Mouse (Mus musculus): ENCODE measurements around the gene Krtap5-2. TPM values are rescaled to one million over a fixed set of nuclear protein-coding genes. Genes with fewer than 3 reads are reported as not detected.

Gene Krtap5-2
- not detected in 2 replicates for polyA plus RNA-seq (2012; rRNA removed)

DNA sequence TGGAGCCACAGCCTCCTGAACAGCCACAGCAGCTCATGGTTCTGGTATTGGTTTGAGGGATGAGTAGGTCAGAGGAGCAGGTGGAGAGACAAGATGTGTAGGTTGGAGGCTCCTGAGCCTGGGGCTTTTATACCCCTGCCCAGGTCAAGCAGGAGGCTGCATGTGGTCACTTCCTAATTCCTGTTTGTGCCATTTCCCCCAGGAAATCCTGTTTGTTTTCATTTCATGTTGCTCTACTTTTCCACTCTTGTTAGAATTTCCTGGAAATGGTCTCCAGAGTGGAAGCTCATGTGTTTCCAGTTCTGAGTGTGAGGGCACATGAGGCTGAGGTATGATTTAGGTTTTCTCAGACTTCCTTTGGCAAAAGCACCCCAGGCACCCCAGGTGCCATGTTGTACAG is at the start of gene Krtap5-2:
Gene Krtap5-2, minus strand, starts transcription at position 101 of the 400 bp plus-strand sequence.

DNA sequence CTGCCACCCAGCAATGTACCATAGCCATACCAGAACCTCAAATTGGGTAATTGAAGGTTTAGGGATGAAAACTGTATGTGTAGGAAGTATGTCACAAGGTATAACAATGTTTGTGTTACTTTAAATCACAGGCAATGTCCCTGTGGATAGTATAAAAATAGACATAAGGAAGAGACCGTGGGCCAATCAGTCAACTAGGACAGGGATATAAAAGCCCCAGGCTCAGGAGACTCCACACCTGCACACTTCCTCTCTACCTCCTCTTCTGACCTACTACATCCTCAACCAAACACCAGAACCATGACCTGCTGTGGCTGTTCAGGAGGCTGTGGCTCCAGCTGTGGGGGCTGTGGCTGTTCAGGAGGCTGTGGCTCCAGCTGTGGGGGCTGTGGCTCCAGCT is 35.8 kb upstream of the Krtap5-2 start, which contains the start of gene Gm7579:
Gene Gm7579, plus strand, starts transcription at position 301 of the 400 bp plus-strand sequence.

DNA sequence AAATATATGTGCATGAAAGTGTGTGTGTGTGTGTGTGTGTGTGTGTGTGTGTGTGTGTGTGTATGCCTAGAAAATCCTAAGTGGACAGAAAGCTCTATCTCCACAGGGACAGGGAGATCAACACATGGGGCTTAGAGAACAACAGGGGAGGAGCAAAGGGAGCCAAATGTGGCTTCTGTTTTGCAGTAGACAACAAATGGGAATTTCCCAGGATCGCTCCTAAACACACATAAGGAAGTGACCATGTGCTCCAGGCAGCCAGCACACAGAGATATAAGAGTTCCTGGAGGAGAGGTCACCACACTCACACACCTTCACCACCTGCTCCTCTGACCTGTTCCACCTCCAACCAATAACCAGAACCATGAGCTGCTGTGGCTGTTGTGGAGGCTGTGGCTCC is 25.3 kb upstream of the Krtap5-2 start, which contains the start of gene Krtap5-3:
Gene Krtap5-3, plus strand, starts transcription at position 301 of the 400 bp plus-strand sequence.

DNA sequence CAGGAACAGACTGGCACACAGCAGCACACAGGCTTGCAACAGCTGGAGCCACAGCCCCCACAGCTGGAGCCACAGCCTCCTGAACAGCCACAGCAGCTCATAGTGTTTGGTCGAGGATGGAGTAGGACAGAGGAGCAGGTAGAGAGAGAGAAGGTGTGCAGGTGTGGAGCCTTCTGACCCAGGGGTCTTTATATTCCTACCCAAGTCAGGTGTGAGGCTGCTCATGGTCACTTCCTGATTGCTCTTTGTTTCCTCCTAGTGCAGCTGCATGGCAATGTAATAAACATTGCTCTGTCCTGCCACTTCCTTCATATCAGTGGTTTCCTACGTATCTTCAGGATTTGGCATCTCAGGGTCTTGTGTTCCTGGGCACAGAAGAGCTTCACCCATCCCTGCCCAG is 14.5 kb upstream of the Krtap5-2 start, which contains the start of gene Gm10153:
Gene Gm10153, minus strand, starts transcription at position 101 of the 400 bp plus-strand sequence.

DNA sequence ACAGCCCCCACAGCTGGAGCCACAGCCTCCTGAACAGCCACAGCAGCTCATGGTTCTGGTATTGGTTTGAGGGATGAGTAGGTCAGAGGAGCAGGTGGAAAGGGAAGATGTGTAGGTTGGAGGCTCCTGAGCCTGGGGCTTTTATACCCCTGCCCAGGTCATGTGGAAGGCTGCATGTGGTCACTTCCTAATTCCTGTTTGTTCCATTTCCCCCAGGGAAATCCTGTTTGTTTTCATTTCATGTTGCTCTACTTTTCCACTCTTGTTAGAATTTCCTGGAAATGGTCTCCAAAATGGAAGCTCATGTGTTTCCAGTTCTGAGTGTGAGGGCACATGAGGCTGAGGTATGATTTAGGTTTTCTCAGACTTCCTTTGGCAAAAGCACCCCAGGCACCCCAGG is 10.2 kb downstream of the Krtap5-2 start, which contains the start of gene Gm4553:
Gene Gm4553, minus strand, starts transcription at position 101 of the 400 bp plus-strand sequence.

DNA sequence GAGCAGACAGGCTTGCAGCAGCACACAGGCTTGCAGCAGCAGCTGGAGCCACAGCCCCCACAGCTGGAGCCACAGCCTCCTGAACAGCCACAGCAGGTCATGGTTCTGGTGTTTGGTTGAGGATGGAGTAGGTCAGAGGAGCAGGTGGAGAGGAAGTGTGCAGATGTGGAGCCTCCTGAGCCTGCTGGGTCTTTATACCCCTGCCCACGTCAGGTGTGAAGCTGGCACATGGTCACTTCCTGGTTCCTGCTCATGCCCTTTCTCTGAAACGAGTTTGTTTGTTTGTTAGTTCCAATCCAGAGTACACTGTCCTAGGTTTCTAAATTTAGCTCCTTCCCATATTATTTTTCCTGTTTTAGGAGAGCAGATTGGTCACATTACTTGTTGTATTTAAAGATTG is 18.8 kb downstream of the Krtap5-2 start, which contains the start of gene Gm29735:
Gene Gm29735, minus strand, starts transcription at position 101 of the 400 bp plus-strand sequence.

DNA sequence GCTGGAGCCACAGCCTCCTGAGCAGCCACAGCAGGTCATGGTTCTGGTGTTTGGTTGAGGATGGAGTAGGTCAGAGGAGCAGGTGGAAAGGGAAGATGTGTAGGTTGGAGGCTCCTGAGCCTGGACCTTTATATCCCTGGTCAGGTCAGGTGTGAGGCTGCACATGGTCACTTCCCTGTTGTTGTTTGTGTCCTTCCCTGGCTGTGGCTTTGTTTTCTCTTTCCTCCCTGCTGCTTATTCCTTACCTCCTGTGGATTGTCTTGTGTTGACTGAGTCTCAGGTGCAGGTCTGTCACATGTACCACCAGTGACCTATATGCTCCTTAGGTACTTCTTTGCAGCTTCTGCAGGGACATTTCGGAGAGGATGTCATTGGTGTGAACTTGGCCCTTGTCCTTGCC is 31.3 kb downstream of the Krtap5-2 start, which contains the start of gene Gm45337:
Gene Gm45337, minus strand, starts transcription at position 101 of the 400 bp plus-strand sequence.

DNA sequence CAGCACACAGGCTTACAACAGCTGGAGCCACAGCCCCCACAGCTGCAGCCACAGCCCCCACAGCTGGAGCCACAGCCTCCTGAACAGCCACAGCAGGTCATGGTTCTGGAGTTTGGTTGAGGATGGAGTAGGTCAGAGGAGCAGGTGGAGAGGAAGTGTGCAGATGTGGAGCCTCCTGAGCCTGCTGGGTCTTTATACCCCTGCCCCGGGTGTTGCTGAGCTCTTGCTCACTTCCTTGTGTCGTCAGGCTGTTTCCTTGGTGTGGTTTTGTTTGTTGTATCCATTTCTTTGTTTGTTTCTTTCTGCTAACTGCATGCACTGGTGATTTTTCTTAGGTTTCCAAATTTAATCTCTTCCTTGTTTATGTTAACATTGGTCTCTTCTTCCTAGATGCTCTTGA is 39.9 kb downstream of the Krtap5-2 start, which contains the start of gene Gm39115:
Gene Gm39115, minus strand, starts transcription at position 101 of the 400 bp plus-strand sequence.

Other genes with a start within 250 kb of the Krtap5-2 start
- 2.9 TPM in 2 replicates for gene Brsk2, start 226.3 kb downstream of the Krtap5-2 start, polyA plus RNA-seq (2012; rRNA removed)
- 60.0 and 60.5 TPM in 2 replicates for gene Mob2, start 114.9 kb downstream of the Krtap5-2 start, polyA plus RNA-seq (2012; rRNA removed)
- gene Dusp8, start 80.2 kb downstream of the Krtap5-2 start, polyA plus RNA-seq (2012; rRNA removed) = 9.8 and 15.4 TPM in 2 replicates
- gene Gm45618, start 55.3 kb downstream of the Krtap5-2 start, polyA plus RNA-seq (2012; rRNA removed) = not detected in 2 replicates
- not detected in 2 replicates for gene Gm39115, start 40.0 kb downstream of the Krtap5-2 start, polyA plus RNA-seq (2012; rRNA removed)
- gene Gm45337, start 31.4 kb downstream of the Krtap5-2 start, polyA plus RNA-seq (2012; rRNA removed) = not detected in 2 replicates
- gene Gm29735, start 18.9 kb downstream of the Krtap5-2 start, polyA plus RNA-seq (2012; rRNA removed) = not detected in 2 replicates
- gene Gm4553, start 10.3 kb downstream of the Krtap5-2 start, polyA plus RNA-seq (2012; rRNA removed) = not detected in 2 replicates
- gene Gm10153, start 14.4 kb upstream of the Krtap5-2 start, polyA plus RNA-seq (2012; rRNA removed) = not detected in 2 replicates
- gene Krtap5-3, start 25.4 kb upstream of the Krtap5-2 start, polyA plus RNA-seq (2012; rRNA removed) = not detected in 2 replicates
- gene Gm7579, start 35.9 kb upstream of the Krtap5-2 start, polyA plus RNA-seq (2012; rRNA removed) = 0.64 and 3.1 TPM in 2 replicates
- gene Krtap5-5, start 54.0 kb upstream of the Krtap5-2 start, polyA plus RNA-seq (2012; rRNA removed) = not detected in 2 replicates
- not detected in 2 replicates for gene Gm40460, start 65.1 kb upstream of the Krtap5-2 start, polyA plus RNA-seq (2012; rRNA removed)
- gene Gm2431, start 82.3 kb upstream of the Krtap5-2 start, polyA plus RNA-seq (2012; rRNA removed) = not detected in 2 replicates
- not detected in 2 replicates for gene Gm4559, start 98.4 kb upstream of the Krtap5-2 start, polyA plus RNA-seq (2012; rRNA removed)
- gene Krtap5-1, start 121.1 kb upstream of the Krtap5-2 start, polyA plus RNA-seq (2012; rRNA removed) = not detected in 2 replicates
- gene Krtap5-4, start 127.5 kb upstream of the Krtap5-2 start, polyA plus RNA-seq (2012; rRNA removed) = not detected in 2 replicates
- 1.5 and 1.9 TPM in 2 replicates for gene Ifitm10, start 197.7 kb upstream of the Krtap5-2 start, polyA plus RNA-seq (2012; rRNA removed)
- gene Gm49369, start 206.7 kb upstream of the Krtap5-2 start, polyA plus RNA-seq (2012; rRNA removed) = 0.17 TPM in 1 of 2 replicates, not detected in the other
- gene Ctsd, start 212.0 kb upstream of the Krtap5-2 start, polyA plus RNA-seq (2012; rRNA removed) = 320 and 338 TPM in 2 replicates